Mouse (Mus musculus): ENCODE measurements around the gene Cep72. TPM values are rescaled to one million over a fixed set of nuclear protein-coding genes. Genes with fewer than 3 reads are reported as not detected.
"Not testable (repeated sequence)": the region's sequence is repeated elsewhere in the genome, so short reads cannot be mapped to it uniquely, and the experiment has no call there.

Gene Cep72
- total and polyA plus RNA-seq, 3 experiments = 3.4 to 16.3 (median 11.2) TPM

- peak; percentile 6 for DNase-seq (ENCODE audit: low spot score)
- peak; percentile 53; the same call in 1 of the 2 replicates for TF ChIP-seq CTCF (IDR thresholded peaks at IDR 0.05; ENCODE audit: low read depth, low read length)
- no peak for TF ChIP-seq POLR2AphosphoS5 (IDR thresholded peaks at IDR 0.05; ENCODE audit: insufficient replicate concordance, low read depth, low read length)
- no peak for TF ChIP-seq GATA2 (IDR thresholded peaks at IDR 0.05; ENCODE audit: borderline replicate concordance, low read depth, low read length)
- no peak for ATAC-seq (ENCODE audit: extremely low read depth, insufficient number of reproducible peaks, low FRiP score, poor library complexity, severe bottlenecking)
Measured at GRCm38 (mm10) chr13:74096715-74097363, 34.7 kb upstream of the Cep72 start.

DNA sequence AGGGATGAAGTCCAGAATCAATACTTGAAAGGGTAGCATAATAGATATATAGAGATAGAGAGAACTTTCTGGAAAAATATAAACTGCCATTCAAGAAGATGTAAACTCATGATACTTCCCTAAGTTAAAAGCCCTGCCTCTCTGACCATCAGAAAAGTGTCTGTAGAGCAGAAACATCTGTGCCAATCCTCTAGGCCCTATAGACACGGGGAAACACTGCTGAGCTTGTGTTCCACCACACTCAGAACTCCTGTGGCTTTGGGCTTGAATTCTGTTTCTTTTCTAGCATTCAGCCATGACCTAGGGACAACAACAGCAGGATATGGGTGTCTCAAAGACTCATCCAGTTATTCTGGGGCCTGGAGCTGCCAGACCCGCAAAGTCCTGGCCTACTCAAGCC lies 33.8 kb upstream of the Cep72 start:
- Histone ChIP-seq H3K4me3 (ENCODE audit: low read depth, low read length) (no peak overlapping the region), H3K27me3 (ENCODE audit: insufficient read depth, low read length) (peaks cover 10% of the 10 kb centered on the region), H3K36me3 (replicated peaks) (no peaks in the 10 kb centered on the region), H3K9me3 (replicated peaks) (no peaks in the 10 kb centered on the region), H3K4me1 (ENCODE audit: insufficient read depth, low read depth, low read length) (no peaks in the 10 kb centered on the region)
- no peak for DNase-seq (ENCODE audit: low spot score)
- ATAC-seq (ENCODE audit: extremely low read depth, insufficient number of reproducible peaks, low FRiP score, poor library complexity, severe bottlenecking) = no peak
- TF ChIP-seq POLR2AphosphoS5 (IDR thresholded peaks at IDR 0.05; ENCODE audit: insufficient replicate concordance, low read depth, low read length) = no peak
- no peak for TF ChIP-seq GATA1 (IDR thresholded peaks at IDR 0.05; ENCODE audit: borderline replicate concordance, low read length)
- TF ChIP-seq CTCF (IDR thresholded peaks at IDR 0.05; ENCODE audit: low read depth, low read length) = no peak
- no peak for TF ChIP-seq GATA2 (IDR thresholded peaks at IDR 0.05; ENCODE audit: borderline replicate concordance, low read depth, low read length)
- TF ChIP-seq TAL1 (conservative IDR thresholded peaks at IDR 0.05; ENCODE audit: low read depth, low read length) = no peak

More at GRCm38 (mm10) chr13:74096715-74097363, 34.7 kb upstream of the Cep72 start:
- Histone ChIP-seq H3K9me3 (replicated peaks) (no peaks in the 10 kb centered on the region), H3K36me3 (replicated peaks) (no peaks in the 10 kb centered on the region), H3K27me3 (ENCODE audit: insufficient read depth, low read length) (peaks cover 16% of the 10 kb centered on the region), H3K4me3 (ENCODE audit: low read depth, low read length) (no peak overlapping the region), H3K4me1 (ENCODE audit: insufficient read depth, low read depth, low read length) (no peaks in the 10 kb centered on the region)

DNA sequence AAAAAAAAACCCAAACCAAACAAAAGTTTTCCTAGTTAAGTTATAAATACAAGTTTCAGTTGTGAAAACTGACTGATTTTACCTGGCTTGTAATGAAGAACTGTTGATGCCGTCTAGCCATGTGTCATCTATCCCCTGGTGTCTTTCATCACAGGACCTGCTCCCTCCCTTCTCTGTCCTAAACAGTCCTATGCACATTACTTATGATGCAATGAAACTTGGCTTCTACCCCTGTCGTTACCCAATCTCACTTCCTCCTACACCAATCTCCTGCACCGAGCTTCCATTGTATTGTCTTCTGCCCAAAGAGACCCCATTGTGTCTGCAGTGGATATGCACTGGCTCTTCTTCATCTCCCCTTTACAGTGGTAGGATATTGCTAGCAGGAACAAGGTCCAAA lies 28.2 kb upstream of the Cep72 start:
- no peaks in the 10 kb centered on the region for H3K9me3 ChIP-seq (replicated peaks)
- DNase-seq (ENCODE audit: low spot score) = no peak
- no peak for ATAC-seq (ENCODE audit: extremely low read depth, insufficient number of reproducible peaks, low FRiP score, poor library complexity, severe bottlenecking)
- H3K36me3 ChIP-seq (replicated peaks) = no peaks in the 10 kb centered on the region
- no peaks in the 10 kb centered on the region for H3K4me1 ChIP-seq (ENCODE audit: insufficient read depth, low read depth, low read length)
- no peak overlapping the region for H3K4me3 ChIP-seq (ENCODE audit: low read depth, low read length)
- H3K27me3 ChIP-seq (ENCODE audit: insufficient read depth, low read length) = peaks cover 14% of the 10 kb centered on the region
- TF ChIP-seq TAL1 (conservative IDR thresholded peaks at IDR 0.05; ENCODE audit: low read depth, low read length) = no peak

- TF ChIP-seq POLR2AphosphoS5 (IDR thresholded peaks at IDR 0.05; ENCODE audit: insufficient replicate concordance, low read depth, low read length) (no peak), CTCF (IDR thresholded peaks at IDR 0.05; ENCODE audit: low read depth, low read length) (no peak), GATA1 (IDR thresholded peaks at IDR 0.05; ENCODE audit: borderline replicate concordance, low read length) (no peak), GATA2 (IDR thresholded peaks at IDR 0.05; ENCODE audit: borderline replicate concordance, low read depth, low read length) (no peak), TAL1 (conservative IDR thresholded peaks at IDR 0.05; ENCODE audit: low read depth, low read length) (no peak)
Measured at GRCm38 (mm10) chr13:74073369-74073768, 11.3 kb upstream of the Cep72 start.

DNA sequence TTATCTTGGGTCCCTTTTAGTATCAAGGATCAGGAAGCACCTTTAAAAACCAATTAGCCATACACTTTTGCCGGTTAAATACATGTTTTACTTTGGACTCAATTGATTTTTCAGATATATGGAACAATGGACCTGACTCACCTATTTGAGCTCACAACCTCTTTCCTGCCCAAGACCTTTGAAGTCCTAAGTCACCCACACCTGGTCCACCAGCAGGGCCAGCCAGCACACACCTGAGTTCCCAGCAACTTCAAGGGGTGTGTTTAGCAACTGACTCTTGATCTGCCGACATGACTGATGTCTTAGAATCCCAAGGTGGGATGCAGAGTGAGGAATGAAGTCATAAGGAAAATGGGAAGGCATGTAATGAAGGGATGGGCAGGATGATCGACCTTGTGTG lies 9.6 kb upstream of the Cep72 start:
- no peaks in the 10 kb centered on the region for H3K36me3 ChIP-seq (replicated peaks)
- no peak for DNase-seq (ENCODE audit: low spot score)
- H3K27me3 ChIP-seq (ENCODE audit: insufficient read depth, low read length) = peaks cover 19% of the 10 kb centered on the region
- H3K9me3 ChIP-seq (replicated peaks) = no peaks in the 10 kb centered on the region
- H3K4me1 ChIP-seq (ENCODE audit: insufficient read depth, low read depth, low read length) = no peaks in the 10 kb centered on the region; the same call in 1 of the 2 replicates
- TF ChIP-seq GATA1 (IDR thresholded peaks at IDR 0.05; ENCODE audit: borderline replicate concordance, low read length) = no peak
- no peak for TF ChIP-seq POLR2AphosphoS5 (IDR thresholded peaks at IDR 0.05; ENCODE audit: insufficient replicate concordance, low read depth, low read length)
- TF ChIP-seq CTCF (IDR thresholded peaks at IDR 0.05; ENCODE audit: low read depth, low read length) = no peak
- TF ChIP-seq GATA2 (IDR thresholded peaks at IDR 0.05; ENCODE audit: borderline replicate concordance, low read depth, low read length) = no peak
- no peak for TF ChIP-seq TAL1 (conservative IDR thresholded peaks at IDR 0.05; ENCODE audit: low read depth, low read length)
- H3K4me3 ChIP-seq (ENCODE audit: low read depth, low read length) = no peak overlapping the region
- no peak for ATAC-seq (ENCODE audit: extremely low read depth, insufficient number of reproducible peaks, low FRiP score, poor library complexity, severe bottlenecking)

More at GRCm38 (mm10) chr13:74073369-74073768, 11.3 kb upstream of the Cep72 start:
- no peaks in the 10 kb centered on the region for H3K36me3 ChIP-seq (replicated peaks)
- H3K27me3 ChIP-seq (ENCODE audit: insufficient read depth, low read length) = peaks cover 22% of the 10 kb centered on the region
- ATAC-seq (ENCODE audit: extremely low read depth, insufficient number of reproducible peaks, low FRiP score, poor library complexity, severe bottlenecking) (no peak), DNase-seq (ENCODE audit: low spot score) (no peak)
- no peak overlapping the region for H3K4me3 ChIP-seq (ENCODE audit: low read depth, low read length)
- no peaks in the 10 kb centered on the region for H3K9me3 ChIP-seq (replicated peaks)
- no peaks in the 10 kb centered on the region; the same call in 1 of the 2 replicates for H3K4me1 ChIP-seq (ENCODE audit: insufficient read depth, low read depth, low read length)

DNA sequence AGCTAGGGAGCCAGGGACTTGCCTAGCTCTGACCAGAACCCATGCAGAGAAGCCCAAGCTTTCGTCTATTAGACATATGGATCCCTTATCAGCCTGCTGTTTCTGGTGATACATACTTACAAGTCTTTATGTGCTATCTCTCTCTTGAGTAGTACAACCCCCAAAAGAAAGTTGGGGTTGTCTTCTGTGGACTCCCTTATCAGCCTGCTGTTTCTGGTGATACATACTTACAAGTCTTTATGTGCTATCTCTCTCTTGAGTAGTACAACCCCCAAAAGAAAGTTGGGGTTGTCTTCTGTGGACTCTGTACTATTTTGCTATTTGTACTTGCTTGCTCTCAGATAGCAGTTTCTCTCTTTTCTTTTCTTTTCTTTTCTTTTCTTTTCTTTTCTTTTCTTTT lies 9.1 kb upstream of the Cep72 start:
- not testable (repeated sequence) for H3K36me3 ChIP-seq (replicated peaks); H3K9me3 ChIP-seq (replicated peaks); DNase-seq (ENCODE audit: low spot score); H3K4me3 ChIP-seq (ENCODE audit: low read depth, low read length); H3K4me1 ChIP-seq (ENCODE audit: insufficient read depth, low read depth, low read length)
- H3K27me3 ChIP-seq (ENCODE audit: insufficient read depth, low read length) = peaks cover 19% of the 10 kb centered on the region
- ATAC-seq (ENCODE audit: extremely low read depth, insufficient number of reproducible peaks, low FRiP score, poor library complexity, severe bottlenecking) = peak; percentile 49

DNA sequence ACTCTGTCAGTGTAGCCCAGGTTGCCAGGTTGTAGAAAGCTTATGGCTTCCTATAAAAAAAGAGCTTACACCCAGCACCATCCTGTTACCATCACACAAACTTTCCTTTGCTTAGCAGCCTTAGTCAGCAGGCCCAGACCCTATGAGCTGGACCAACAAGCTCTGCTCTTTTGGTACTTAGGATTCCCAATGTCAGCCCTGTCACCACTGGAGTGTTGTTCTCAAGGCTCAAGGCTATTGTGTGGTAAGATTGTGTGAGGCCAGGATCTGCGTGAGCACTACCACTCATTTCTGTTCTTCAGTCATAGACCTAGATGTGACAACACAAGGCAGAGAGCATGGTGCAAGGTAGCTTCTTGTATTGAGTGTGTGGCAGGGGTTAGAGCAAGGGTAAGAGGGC lies 4.5 kb upstream of the Cep72 start:
- no peaks in the 10 kb centered on the region for H3K9me3 ChIP-seq (replicated peaks)
- H3K27me3 ChIP-seq (ENCODE audit: insufficient read depth, low read length) = peaks cover 16% of the 10 kb centered on the region
- H3K36me3 ChIP-seq (replicated peaks) = no peaks in the 10 kb centered on the region
- DNase-seq (ENCODE audit: low spot score) (no peak), ATAC-seq (ENCODE audit: extremely low read depth, insufficient number of reproducible peaks, low FRiP score, poor library complexity, severe bottlenecking) (no peak)
- H3K4me1 ChIP-seq (ENCODE audit: insufficient read depth, low read depth, low read length) = peaks cover 2% of the 10 kb centered on the region; the same call in 1 of the 2 replicates
- TF ChIP-seq GATA1 (IDR thresholded peaks at IDR 0.05; ENCODE audit: borderline replicate concordance, low read length) (no peak), POLR2AphosphoS5 (IDR thresholded peaks at IDR 0.05; ENCODE audit: insufficient replicate concordance, low read depth, low read length) (no peak), TAL1 (conservative IDR thresholded peaks at IDR 0.05; ENCODE audit: low read depth, low read length) (no peak), CTCF (IDR thresholded peaks at IDR 0.05; ENCODE audit: low read depth, low read length) (no peak), GATA2 (IDR thresholded peaks at IDR 0.05; ENCODE audit: borderline replicate concordance, low read depth, low read length) (no peak)
- H3K4me3 ChIP-seq (ENCODE audit: low read depth, low read length) = no peak overlapping the region
